Comparison of ENCODE assay signal across 8 mouse cellular contexts in genomic region chr5:67101793-67102600, GRCm38 (mm10). TPM values are rescaled to one million over a fixed set of nuclear protein-coding genes. Genes with fewer than 3 reads are reported as not detected.
DNase-seq lines count a peak whose midpoint lies in the region; ATAC-seq lines count a peak whose summit lies in the region.

No protein-coding gene starts in this region.

- 5% methylated on average over 28 of the region's 28 CpGs for WGBS in limb, embryonic 15.5 days

- no peak overlapping the region for H3K4me3 ChIP-seq in limb, embryonic 15.5 days

- no peak overlapping the region for H3K27ac ChIP-seq in limb, embryonic 15.5 days

- intact Hi-C loops in gastrocnemius, postnatal 14 days (cut with DNase I; ENCODE audit: low total_unique reads): no loop called here
- intact Hi-C loops in gastrocnemius, postnatal 36 days (cut with DNase I): no loop called here

- peak; percentile 35; the same call in 1 of the 2 replicates for ATAC-seq in limb, embryonic 15.5 days (ENCODE audit: insufficient number of reproducible peaks, low FRiP score, low TSS enrichment, low read depth)

- H3K4me2 ChIP-seq in limb, embryonic 15.5 days: no peak overlapping the region

- H3K9me3 ChIP-seq in limb, embryonic 15.5 days: no peaks in the 10 kb centered on the region

- peak; percentile 12 for DNase-seq in gastrocnemius, postnatal 14 days
- no peak for DNase-seq in gastrocnemius, postnatal 25 days
- DNase-seq in thymus, postnatal 14 days: peak; percentile 6
- no peak for DNase-seq in thymus, postnatal 10 days (ENCODE audit: low spot score in 2 of 2)
- DNase-seq in T-cell, adult 2 months (ENCODE audit: low spot score): no peak
- DNase-seq in adrenal gland, postnatal 4 days (ENCODE audit: low spot score in 2 of 2): no peak
- DNase-seq in gastrocnemius, postnatal 36 days: no peak

- H3K4me1 ChIP-seq in limb, embryonic 15.5 days: peaks cover 12% of the 10 kb centered on the region

- no peaks in the 10 kb centered on the region for H3K36me3 ChIP-seq in limb, embryonic 15.5 days

- no peak overlapping the region for H3K9ac ChIP-seq in limb, embryonic 15.5 days

- H3K27me3 ChIP-seq in limb, embryonic 15.5 days: peaks cover 95% of the 10 kb centered on the region

RNA-seq across cellular contexts. Expression of gene Phox2b, which starts 2.9 kb away (rescaled TPM):
- not detected for total RNA-seq in gastrocnemius, postnatal 14 days (2021)
- not detected for total RNA-seq in gastrocnemius, postnatal 25 days (2021)
- 0.05 TPM in 1 of 2 replicates, not detected in the other for polyA plus RNA-seq in limb, embryonic 15.5 days (2015; fragmentation: Nextera tagmentation; extraction: Ambion mirVana)
- total RNA-seq in adrenal gland, postnatal 4 days (2021): 10 to 100 TPM; 31.3 to 36.3 TPM
- total RNA-seq in gastrocnemius, postnatal 36 days (2021): not detected

Comparison
In these comparisons a context has a peak if more than half of its experiments do, and no peak if none do; other contexts are left out.
1. DNase-seq: peak in gastrocnemius, postnatal 14 days (single experiment) and thymus, postnatal 14 days (single experiment); none in gastrocnemius, postnatal 25 days (single experiment), thymus, postnatal 10 days (0 of 2), T-cell, adult 2 months (single experiment), adrenal gland, postnatal 4 days (0 of 2) and gastrocnemius, postnatal 36 days (0 of 2).
2. RNA of gene Phox2b, which starts 2.9 kb away (total RNA-seq): 31.3 to 36.3 TPM in adrenal gland, postnatal 4 days; not detected in gastrocnemius, postnatal 14 days, not detected in gastrocnemius, postnatal 25 days and not detected in gastrocnemius, postnatal 36 days; every median in the first group is over 10 times any median in the second.